Mouse (Mus musculus) v-Abl transformed pro-B cells (cell line): ENCODE measurements around the gene Rrp8.

Source experiments
- in situ Hi-C, 2 experiments: fragments of 400-800 bp; cut with MboI; formaldehyde crosslinking; loops; one replicate each; pipeline ENCODE4 v1.15.1; 2025; ENCODE audit not compliant: unreplicated experiment in 2 of 2

Gene Rrp8

GRCm38 (mm10) chr7:105726144-105726979, 10.8 kb downstream of the Rrp8 start:
- in situ Hi-C loops = loop anchor here (5.0 to 10.0 kb wide), 2 partner anchors 86 to 192 kb away; partner anchors contain the start of gene Mrpl17 (in 2 of the 2)

- in situ Hi-C loops = loop anchor here (10.0 to 25.0 kb wide), 2 partner anchors 187 to 1315 kb away; partner anchors contain the start of gene Olfr713 (in 2 of the 2)
Observed at GRCm38 (mm10) chr7:105721916-105722315, 15.3 kb downstream of the Rrp8 start.

GRCm38 (mm10) chr7:105715366-105715765, 21.8 kb downstream of the Rrp8 start:
- in situ Hi-C loops = loop anchor here (25.0 kb wide), 1 partner anchor 1322 kb away; the partner anchor contains the start of gene Olfr713 (in 2 of the 2)

- in situ Hi-C loops = loop anchor here (25.0 kb wide), 1 partner anchor 1329 kb away; the partner anchor contains the start of gene Olfr713 (in 2 of the 2)
Observed at GRCm38 (mm10) chr7:105708733-105709132, 28.5 kb downstream of the Rrp8 start.

GRCm38 (mm10) chr7:105703816-105704215, 33.4 kb downstream of the Rrp8 start:
- in situ Hi-C loops = loop anchor here (25.0 kb wide), 1 partner anchor 1333 kb away; the partner anchor contains the start of gene Olfr713 (in 2 of the 2)

- in situ Hi-C loops = loop anchor here (25.0 kb wide), 1 partner anchor 1334 kb away; the partner anchor contains the start of gene Olfr713 (in 2 of the 2)
Observed at GRCm38 (mm10) chr7:105703184-105703583, 34.0 kb downstream of the Rrp8 start.

GRCm38 (mm10) chr7:105690875-105691274, 46.3 kb downstream of the Rrp8 start:
- in situ Hi-C loops = no loop called here

GRCm38 (mm10) chr7:105685541-105686197, 51.5 kb downstream of the Rrp8 start:
- in situ Hi-C loops = no loop called here
